Mouse (Mus musculus): ENCODE measurements around the gene Elavl2.
"Not testable (repeated sequence)": the region's sequence is repeated elsewhere in the genome, so short reads cannot be mapped to it uniquely, and the experiment has no call there.

Gene Elavl2

GRCm38 (mm10) chr4:91310801-91311200 is 89.8 kb downstream of the Elavl2 start:
- DNase-seq = no peak

DNA sequence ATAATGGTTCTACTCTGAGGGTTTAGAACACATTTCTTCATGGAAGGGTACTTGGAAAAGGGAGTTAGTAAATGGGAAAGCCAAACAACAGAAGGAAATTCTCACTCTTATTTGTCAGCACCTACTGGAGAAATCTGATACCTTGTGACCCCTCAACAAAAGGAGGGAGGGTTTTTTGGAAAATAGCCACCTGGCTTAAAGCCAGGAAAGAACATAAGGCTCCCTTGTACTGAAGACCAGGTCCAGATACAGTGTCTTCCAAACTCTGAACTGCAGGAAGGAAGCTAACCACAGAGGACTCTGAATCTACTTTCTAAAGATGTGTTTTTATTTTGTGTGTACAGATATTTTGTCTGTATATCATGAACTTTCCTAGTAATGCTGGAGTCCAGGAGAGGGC is 102.9 kb downstream of the Elavl2 start:
- DNase-seq = no peak

- DNase-seq = no peak
These were observed 105.3 kb downstream of the Elavl2 start for GRCm38 (mm10) chr4:91295317-91295716.

GRCm38 (mm10) chr4:91291526-91291925 is 109.1 kb downstream of the Elavl2 start:
- no peak for DNase-seq

GRCm38 (mm10) chr4:91290373-91290772 is 110.2 kb downstream of the Elavl2 start:
- DNase-seq = no peak

DNA sequence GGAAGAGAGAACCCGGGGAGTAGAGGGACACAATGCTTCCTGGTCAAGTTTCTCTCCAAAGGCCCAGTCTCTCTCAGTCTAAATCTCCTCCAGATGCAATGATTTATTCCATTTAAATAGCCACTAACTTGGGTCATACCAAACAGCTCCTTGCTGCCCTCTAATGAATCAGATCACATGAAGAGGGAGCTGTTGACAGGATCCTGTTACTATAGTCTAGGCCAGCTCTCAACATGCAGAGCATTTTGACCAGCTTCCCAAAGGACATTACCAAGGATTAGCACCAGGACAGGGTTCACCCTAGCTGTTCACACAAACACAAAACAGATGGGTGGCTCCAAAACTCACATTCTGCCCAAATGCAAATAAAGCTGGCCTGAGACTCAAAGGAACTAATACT is 111.4 kb downstream of the Elavl2 start:
- no peak for DNase-seq

DNA sequence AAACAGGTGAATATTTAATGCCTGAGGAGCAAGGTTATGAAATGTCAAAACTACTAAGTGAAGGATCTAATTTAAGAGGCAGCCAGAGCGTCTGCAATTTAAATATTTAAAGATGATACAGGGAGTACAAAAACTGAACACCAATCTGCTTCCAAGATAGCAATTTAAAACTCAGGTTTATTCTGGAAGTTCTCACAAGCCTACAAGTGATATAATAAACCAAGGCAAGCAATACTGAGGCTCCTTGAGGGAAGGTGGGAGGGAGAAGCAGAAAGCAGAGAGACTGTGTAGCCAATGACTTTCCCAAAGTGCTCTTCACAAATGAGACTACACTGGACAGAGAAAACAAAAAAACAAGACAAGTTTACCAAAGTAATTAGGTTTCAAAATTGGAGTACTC is 132.2 kb downstream of the Elavl2 start:
- DNase-seq = no peak

- no peak for DNase-seq
These were observed 136.7 kb downstream of the Elavl2 start for GRCm38 (mm10) chr4:91263733-91264440.

- DNase-seq = no peak
These were observed 137.7 kb downstream of the Elavl2 start for GRCm38 (mm10) chr4:91262839-91263238.

DNA sequence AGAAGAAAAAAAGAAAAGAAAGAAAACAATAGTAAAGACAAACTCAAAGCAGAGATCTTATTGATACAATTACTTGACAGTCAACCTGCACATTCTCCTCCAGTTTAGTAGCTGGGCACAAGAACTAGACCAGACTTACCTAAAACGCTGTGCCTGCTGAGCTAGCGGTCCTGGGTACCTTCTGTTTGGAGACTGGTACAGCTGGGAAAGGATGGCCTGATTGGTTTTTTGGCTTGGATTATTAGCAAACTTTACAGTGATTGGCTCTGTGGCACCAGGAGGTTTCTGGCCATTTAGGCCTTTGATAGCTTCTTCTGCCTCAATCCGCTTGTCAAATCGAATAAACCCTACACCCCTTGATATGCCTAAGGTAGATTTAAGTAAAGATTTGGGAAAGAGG is 140.0 kb downstream of the Elavl2 start:
- DNase-seq = no peak

GRCm38 (mm10) chr4:91248650-91249049 is 151.9 kb downstream of the Elavl2 start:
- no peak for DNase-seq

DNA sequence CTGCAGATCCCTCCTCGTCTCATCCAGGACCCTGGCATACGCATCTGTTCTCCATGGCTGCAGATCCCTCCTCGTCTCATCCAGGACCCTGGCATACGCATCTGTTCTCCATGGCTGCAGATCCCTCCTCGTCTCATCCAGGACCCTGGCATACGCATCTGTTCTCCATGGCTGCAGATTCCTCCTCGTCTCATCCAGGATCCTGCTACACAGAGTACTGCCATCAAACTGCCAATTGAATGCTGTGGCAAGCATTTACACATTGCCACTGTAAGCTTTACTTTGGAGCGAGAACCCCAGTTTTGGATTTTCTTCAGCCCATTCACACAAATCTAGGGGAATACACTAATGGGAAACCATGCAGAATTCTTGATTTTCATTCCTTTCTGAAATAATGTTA is 155.4 kb downstream of the Elavl2 start:
- not testable (repeated sequence) for DNase-seq

GRCm38 (mm10) chr4:91244554-91244953 is 156.0 kb downstream of the Elavl2 start:
- no peak for DNase-seq

GRCm38 (mm10) chr4:91243896-91244295 is 156.7 kb downstream of the Elavl2 start:
- DNase-seq = no peak

DNA sequence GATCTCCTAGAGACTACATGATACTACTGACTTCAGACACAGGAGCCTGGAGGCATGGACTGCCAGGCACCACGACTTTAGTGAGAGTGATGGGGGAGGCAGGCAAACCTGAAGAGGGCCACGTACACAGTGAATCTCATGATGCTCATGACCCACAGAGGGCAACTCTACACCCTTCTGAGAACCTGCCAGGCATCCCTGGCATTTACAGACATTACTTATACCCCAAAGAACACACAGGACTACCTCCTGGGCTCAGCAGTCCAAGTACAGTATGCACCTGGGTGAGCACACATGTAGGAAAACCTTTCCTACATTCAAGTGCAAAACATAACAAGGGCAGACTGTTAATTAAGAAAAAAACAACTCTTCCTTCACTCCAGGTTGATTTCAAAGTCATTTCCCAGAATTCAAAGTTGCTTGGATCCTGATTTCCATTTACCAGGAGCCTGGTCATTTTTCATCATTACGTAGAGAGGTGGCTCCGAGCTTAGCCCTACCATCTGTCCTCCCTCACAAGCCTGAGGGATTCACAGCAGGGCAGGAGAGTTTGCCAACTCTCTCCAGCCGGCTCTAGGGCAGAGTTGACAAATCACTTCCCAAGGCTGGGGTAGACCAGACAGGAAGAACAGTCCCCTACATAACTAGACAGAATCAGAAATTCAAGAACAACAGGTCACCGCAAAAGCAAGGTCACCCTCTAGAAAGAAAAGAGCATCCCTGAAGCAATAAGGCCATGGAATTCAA is 161.7 kb downstream of the Elavl2 start:
- DNase-seq = no peak

DNA sequence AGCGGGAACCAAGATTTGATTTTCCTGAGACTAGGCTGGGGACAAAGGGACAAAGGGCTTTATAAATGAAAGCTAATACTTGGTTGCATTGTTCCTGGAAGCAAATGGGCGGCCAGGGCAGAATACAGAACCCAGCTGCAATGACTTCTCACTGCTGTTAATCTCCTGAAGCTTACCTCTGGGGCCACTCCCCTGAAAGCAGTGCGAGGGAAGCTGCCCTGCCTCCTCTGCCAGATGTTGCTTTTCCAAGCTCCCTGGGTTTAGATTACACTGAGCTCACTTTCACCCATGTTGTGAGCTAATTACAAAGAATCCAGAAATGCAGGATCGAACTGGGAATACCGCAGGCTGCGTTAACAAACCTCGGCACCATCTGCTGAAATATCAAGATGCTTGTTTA is 163.6 kb downstream of the Elavl2 start:
- no peak for DNase-seq

GRCm38 (mm10) chr4:91234941-91235340 is 165.6 kb downstream of the Elavl2 start:
- no peak for DNase-seq

DNA sequence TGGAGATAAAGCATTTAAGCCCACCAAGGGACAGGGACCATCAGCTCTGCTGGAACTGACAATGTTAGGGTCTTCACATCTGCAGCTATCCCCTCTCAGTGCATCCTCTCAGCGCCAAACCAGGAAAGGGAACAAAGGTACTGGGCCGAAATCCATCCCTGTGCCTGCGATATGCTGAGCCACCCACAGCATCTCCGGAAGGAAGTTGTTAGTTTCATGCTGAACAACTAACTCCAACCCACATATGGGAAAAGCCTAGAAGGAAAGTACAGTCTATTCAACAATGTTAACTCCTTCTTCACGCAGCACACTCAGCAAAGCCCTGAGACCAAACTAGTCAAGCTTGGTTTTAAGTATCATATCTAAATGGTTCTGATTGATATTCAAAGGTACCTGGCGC is 167.0 kb downstream of the Elavl2 start:
- DNase-seq = no peak

GRCm38 (mm10) chr4:91230439-91230863 is 170.1 kb downstream of the Elavl2 start:
- no peak for DNase-seq

DNA sequence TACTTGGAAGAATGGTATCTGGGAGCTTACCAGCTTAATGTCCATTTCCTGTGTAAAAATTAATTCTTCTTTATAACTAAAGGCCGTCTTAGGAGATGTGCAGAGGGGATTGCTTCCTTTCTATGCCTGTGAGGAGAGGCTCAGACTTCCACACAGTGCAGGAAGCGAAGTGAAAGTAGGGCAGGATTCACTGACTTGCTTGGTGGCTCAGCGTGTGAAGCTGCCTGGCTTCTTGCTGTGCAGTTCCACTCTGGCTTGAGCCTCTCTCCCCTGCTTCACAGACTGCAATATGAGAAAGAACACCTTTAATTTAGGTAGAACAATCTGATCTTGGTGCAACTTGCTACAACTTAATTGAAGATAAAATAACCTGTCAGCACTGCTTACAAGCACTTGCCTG is 172.2 kb downstream of the Elavl2 start:
- no peak for DNase-seq

DNA sequence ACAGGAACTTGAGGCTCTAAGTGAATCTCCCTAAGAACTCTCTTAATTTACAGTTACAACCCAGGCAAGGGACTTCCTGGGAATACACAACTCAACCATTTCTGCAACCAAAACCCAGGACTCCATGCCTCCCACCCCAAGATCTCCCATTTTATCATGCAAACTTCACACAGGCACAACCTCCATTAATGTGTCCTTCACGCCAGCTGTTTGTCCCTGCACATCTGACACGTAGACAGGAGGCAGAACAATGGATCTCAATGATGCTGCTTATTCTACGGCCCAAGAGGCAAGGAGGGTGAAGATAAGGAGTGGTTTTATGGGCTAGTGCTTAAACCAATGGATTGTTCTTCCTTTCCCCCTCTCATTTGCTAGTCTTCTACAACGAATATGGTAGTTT is 176.8 kb downstream of the Elavl2 start:
- no peak for DNase-seq

GRCm38 (mm10) chr4:91219322-91219721 is 181.3 kb downstream of the Elavl2 start:
- no peak for DNase-seq

DNA sequence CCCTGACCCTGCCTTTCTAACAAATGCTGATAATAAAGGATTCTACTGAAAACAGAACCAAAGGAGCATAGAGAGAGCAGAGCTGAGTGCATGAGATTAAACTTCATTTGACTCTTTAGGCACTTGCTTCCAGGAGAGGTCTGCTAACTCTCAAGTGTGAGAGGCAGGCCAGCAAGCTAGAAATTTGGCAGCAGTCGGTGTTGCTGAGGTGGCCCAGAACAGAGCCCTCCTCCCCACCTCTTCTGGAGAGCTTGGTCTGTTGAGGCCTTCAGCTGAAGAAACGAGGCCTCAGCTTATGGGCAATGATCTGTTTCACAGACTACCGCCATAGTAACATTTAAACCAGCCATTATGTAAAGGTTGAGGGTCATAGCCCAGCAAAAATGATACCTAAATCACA is 186.7 kb downstream of the Elavl2 start:
- no peak for DNase-seq
